Mouse (Mus musculus): ENCODE results near the gene Prmt2. TPM values are rescaled to one million over a fixed set of nuclear protein-coding genes. Genes with fewer than 3 reads are reported as not detected.

The Prmt2 gene
- polyA plus RNA-seq (2015; fragmentation: Nextera tagmentation; extraction: Ambion mirVana), result 48.4 and 51.3 TPM in 2 replicates

DNA sequence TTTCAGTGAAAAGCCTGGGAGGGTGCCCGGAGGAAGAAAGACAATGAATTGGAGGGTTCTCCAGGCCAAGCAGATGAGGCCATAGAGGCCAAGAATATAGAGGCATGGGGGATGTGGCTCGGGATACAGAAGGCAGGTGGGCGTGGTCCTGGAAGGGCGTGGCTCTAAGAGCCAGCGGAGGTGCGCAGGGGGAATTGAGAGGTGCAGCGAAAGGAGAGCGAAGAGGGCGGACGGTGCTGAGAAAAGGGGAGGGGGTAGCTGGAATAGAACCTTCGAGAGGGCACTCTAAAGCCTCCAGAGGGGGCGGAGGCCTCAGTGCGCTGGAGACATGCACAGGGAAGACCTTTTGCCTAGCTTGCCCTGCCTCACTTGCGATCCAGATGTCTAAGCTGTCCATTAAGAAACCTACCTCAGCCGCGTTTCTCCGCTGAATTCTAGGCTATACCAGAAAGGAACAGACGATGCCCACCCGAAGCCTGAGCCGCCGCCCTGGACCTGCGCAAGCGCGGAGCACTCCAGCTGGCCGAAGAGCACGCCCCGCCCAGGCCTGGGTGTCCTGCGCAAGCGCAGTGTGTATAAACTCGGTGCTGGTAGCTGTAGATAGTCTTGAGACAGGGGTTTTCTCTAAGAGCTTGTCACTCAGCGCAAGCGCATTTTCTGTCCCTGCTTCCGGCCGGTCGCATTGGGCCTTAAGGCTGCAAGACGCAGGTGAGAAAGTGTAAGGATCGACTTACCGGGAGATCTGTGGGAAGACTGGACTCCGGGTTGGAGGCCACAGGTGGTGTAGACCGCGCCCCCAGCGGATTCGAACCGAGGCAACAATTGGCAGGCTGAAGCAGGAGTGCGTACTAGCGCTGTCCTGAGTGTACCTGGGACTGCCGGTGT, at the start of gene Prmt2:
Gene Prmt2 (minus strand): TSS at position 525 of the 885 bp plus-strand sequence.
- WGBS, result 1% methylated on average over 47 of the region's 47 CpGs
- 0 out of 2 replicates have a peak, but pooled peaks cover 3% of the 10 kb centered on the region for H3K36me3 ChIP-seq
- peaks cover 5% of the 10 kb centered on the region; the same call in 1 of the 2 replicates for H3K4me1 ChIP-seq
- no peaks in the 10 kb centered on the region for H3K27me3 ChIP-seq (replicated peaks)
- peak; percentile 96 for ATAC-seq (ENCODE audit: insufficient read depth, low FRiP score, low read depth)
- no peaks in the 10 kb centered on the region for H3K9me3 ChIP-seq
- H3K4me2 ChIP-seq, result peak within 1 kb of the TSS; percentile 84
- peak within 1 kb of the TSS; percentile 88 for H3K27ac ChIP-seq
- peak within 1 kb of the TSS; percentile 56 for H3K9ac ChIP-seq
- peak within 1 kb of the TSS; percentile 84 for H3K4me3 ChIP-seq (replicated peaks)

DNA sequence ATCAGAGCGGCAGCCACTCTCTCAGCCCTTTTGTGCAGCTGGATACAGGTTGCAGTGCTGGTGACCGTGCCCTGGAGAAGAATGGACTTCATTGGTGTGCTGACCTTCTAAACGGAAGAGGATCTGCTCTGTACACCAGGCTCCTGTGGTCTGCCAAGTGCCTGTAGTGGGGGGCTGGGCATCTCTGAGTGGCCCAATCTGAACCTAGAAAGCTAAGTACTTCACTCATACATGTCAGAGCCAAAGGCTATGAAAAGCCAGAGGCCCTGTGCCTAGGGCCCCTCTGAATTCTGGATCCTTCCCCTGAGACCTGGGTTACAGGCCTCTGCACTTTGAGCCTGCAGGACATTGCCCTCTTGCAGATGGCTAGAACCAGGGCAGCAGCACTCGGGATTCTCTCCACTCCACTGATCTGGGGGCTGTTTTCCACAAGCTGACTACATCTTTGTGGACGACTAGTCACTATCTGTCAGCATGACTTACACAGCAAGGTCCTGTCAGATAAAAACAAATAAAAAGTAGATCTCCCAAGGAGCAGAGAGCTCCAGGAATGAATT, 41.0 kb upstream of the Prmt2 start:
- 64% methylated on average over 5 of the region's 5 CpGs for WGBS
- Histone ChIP-seq H3K9ac (no peak overlapping the region), H3K4me2 (no peak overlapping the region), H3K27ac (no peak overlapping the region), H3K4me3 (replicated peaks) (no peak overlapping the region), H3K27me3 (replicated peaks) (no peaks in the 10 kb centered on the region), H3K36me3 (peaks cover 20% of the 10 kb centered on the region), H3K9me3 (no peaks in the 10 kb centered on the region), H3K4me1 (no peaks in the 10 kb centered on the region)
- ATAC-seq (ENCODE audit: insufficient read depth, low FRiP score, low read depth), result no peak

DNA sequence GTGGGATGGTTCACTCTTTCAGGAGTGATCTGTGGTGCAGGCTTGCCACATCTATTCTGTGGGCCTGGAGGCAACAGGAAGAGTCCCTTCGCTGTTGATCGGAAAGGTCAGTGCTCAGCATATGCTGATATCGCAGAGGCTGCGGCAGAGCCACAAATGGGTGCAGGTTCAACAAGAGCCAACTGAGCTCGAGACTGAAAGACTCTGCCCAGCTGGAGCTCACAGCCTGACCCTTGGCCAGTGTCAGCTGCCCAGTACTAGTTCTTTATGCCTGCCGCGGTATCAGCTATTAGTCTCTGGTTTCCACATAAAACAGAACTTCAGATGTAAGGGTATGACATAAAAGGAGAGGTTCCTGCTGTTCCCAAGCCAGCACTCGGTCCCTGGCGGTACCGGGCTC, 37.6 kb upstream of the Prmt2 start:
- Histone ChIP-seq H3K4me1 (no peaks in the 10 kb centered on the region), H3K4me3 (replicated peaks) (no peak overlapping the region), H3K36me3 (peaks cover 36% of the 10 kb centered on the region), H3K27ac (no peak overlapping the region), H3K4me2 (no peak overlapping the region), H3K9ac (no peak overlapping the region), H3K9me3 (no peaks in the 10 kb centered on the region), H3K27me3 (replicated peaks) (no peaks in the 10 kb centered on the region)
- ATAC-seq (ENCODE audit: insufficient read depth, low FRiP score, low read depth), result no peak
- WGBS, result 79% methylated on average over 10 of the region's 10 CpGs

DNA sequence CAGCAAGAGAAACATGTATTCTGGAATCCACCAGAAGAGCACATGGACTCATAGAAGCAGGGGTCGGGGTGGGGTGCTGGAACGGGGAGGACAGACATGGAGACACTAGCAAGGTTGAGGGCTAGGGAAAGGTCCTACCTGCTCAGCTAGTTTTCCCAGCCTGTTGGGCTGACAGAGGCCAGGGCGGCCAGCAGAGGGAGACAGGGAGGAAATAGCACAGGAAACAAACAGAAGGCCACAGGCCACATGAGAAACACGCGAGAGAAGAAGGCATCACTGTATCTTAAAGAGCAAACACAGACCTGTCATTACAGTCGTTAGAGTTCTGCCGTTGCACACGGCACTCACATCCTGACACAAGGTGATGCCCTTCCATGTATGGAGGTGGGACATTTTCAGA, 33.6 kb upstream of the Prmt2 start:
- WGBS, result 39% methylated on average over 8 of the region's 8 CpGs
- H3K27ac ChIP-seq, result no peak overlapping the region
- ATAC-seq (ENCODE audit: insufficient read depth, low FRiP score, low read depth), result 0 out of 2 replicates have a peak, but pooled peaks have one; percentile 18
- H3K4me2 ChIP-seq, result no peak overlapping the region
- peaks cover 41% of the 10 kb centered on the region for H3K36me3 ChIP-seq
- H3K9me3 ChIP-seq, result no peaks in the 10 kb centered on the region
- no peak overlapping the region for H3K9ac ChIP-seq
- H3K4me3 ChIP-seq (replicated peaks), result no peak overlapping the region
- no peaks in the 10 kb centered on the region for H3K4me1 ChIP-seq
- H3K27me3 ChIP-seq (replicated peaks), result no peaks in the 10 kb centered on the region

DNA sequence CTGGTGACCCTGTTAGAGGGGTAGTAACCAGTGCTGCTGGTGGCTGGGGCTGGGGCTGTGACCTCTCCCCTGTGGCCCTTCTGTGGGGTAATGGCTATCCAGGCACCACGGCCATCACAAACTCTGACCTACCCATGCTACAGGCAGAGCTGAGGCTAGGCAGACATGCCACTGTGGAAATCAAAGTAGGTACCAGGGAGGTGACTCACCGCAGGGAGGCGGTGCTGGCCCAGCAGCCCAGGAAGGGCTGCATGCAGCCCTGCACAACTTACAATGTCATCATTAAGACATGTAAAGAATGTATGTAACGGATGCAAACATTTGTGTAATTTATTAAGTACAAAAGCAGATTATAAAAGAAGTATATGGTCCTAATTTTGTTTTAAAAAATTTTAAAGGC, 24.8 kb upstream of the Prmt2 start:
- no peak for ATAC-seq (ENCODE audit: insufficient read depth, low FRiP score, low read depth)
- 70% methylated on average over 4 of the region's 4 CpGs for WGBS
- no peak overlapping the region for H3K27ac ChIP-seq

DNA sequence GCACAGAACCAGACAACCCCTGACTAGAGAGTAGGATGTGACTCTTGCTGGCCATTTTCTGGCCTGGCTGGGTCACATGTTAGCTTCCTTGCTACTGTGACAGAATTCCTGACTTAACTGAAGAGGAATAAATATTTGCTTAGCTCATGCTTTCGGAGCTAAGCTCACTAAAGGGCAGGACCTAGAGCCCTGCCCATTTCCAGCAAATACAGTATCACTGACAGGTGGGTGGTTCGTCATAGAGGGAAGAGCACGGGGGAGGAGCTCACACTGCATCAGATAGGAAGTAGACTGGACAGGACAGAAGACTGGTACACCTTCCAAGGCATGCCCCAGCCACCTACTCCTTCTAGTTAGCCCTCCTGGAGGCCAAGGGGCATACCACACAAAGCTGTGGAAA, 23.8 kb upstream of the Prmt2 start:
- ATAC-seq (ENCODE audit: insufficient read depth, low FRiP score, low read depth), result peak; percentile 74; the same call in 1 of the 2 replicates
- H3K9ac ChIP-seq, result no peak overlapping the region
- 50% methylated on average over 3 of the region's 3 CpGs for WGBS

More for the DNA sequence above, 24.8 kb upstream of the Prmt2 start:
- H3K4me2 ChIP-seq, result no peak overlapping the region
- H3K9ac ChIP-seq, result no peak overlapping the region
- H3K9me3 ChIP-seq, result no peaks in the 10 kb centered on the region
- H3K36me3 ChIP-seq, result peaks cover 20% of the 10 kb centered on the region; the same call in 1 of the 2 replicates
- H3K27me3 ChIP-seq (replicated peaks), result no peaks in the 10 kb centered on the region
- peaks cover 6% of the 10 kb centered on the region; the same call in 1 of the 2 replicates for H3K4me1 ChIP-seq
- no peak overlapping the region for H3K4me3 ChIP-seq (replicated peaks)

DNA sequence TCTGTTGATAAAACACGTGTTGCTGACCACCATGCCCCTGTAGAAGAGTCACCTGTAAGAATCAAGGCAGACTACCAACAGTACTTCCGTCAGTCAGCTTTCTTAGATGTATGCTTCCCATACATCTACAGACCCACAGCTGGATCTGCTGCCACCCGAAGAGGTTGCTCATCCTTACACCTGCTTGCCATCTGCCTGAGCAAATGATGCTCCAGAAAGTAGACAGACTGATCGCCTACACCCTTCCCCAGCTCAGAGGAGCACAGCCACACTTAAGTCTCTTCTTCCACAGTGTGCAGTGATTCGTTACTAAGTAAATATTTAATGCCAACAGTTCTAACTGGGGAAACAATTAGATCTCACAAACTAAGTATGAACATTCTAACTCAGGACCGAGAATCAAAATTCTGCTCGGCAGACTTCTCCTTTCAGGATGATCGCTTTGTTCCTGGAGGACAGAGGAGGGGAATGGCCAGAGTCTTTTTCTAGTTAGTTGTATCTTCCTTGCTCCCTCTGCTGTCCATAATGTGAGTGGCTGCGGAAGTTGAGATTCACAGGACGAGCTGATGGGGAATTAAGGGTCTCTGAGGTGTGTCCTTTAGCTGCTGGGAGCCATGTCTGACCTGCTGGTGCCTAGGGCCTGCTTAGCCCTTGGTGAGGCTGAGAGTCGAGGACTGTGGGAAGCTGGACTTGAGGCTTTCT, 22.8 kb upstream of the Prmt2 start:
- Histone ChIP-seq H3K4me2 (no peak overlapping the region), H3K27ac (no peak overlapping the region; the same call in 1 of the 2 replicates), H3K4me1 (peaks cover 6% of the 10 kb centered on the region; the same call in 1 of the 2 replicates), H3K9ac (no peak overlapping the region), H3K36me3 (peaks cover 13% of the 10 kb centered on the region; the same call in 1 of the 2 replicates), H3K4me3 (replicated peaks) (no peak overlapping the region), H3K27me3 (replicated peaks) (no peaks in the 10 kb centered on the region), H3K9me3 (no peaks in the 10 kb centered on the region)
- ATAC-seq (ENCODE audit: insufficient read depth, low FRiP score, low read depth), result no peak
- 48% methylated on average over 11 of the region's 11 CpGs for whole genome bisulfite sequencing

More for the DNA sequence above, 23.8 kb upstream of the Prmt2 start:
- Histone ChIP-seq H3K36me3 (peaks cover 17% of the 10 kb centered on the region; the same call in 1 of the 2 replicates), H3K4me1 (peaks cover 6% of the 10 kb centered on the region; the same call in 1 of the 2 replicates), H3K4me3 (replicated peaks) (no peak overlapping the region), H3K27ac (no peak overlapping the region), H3K9me3 (no peaks in the 10 kb centered on the region), H3K4me2 (no peak overlapping the region), H3K27me3 (replicated peaks) (no peaks in the 10 kb centered on the region)

DNA sequence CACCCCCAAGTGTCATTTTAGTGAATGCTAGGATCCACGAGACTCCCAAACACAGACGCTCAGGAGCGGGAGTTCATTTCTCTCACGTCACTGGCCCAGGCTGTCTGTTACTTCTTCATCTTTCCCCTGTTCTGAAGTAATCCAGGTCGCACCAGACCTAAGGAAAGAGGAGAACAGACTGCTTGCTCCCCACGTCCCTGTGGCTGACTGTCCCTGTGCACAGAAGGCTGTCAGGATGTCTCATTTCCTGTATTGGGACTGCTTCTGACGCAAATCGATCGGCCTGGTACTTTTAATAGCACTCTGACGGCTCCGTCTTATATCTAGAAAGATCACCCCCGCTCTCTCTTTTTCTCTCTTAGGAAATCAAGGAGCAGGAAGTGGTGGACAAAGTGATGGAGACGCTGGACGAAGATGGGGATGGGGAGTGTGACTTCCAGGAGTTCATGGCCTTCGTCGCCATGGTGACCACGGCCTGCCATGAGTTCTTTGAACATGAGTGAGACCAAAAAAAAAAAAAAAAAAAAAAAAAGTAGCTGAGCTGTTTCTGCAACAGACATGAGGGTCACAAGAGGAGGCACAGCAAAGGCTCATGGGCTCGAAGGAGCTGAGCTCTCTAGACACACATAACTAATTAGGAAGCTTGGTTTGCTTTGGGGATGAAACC, 22.0 kb upstream of the Prmt2 start:
- H3K4me3 ChIP-seq (replicated peaks), result no peak overlapping the region
- no peaks in the 10 kb centered on the region for H3K9me3 ChIP-seq
- H3K4me2 ChIP-seq, result no peak overlapping the region
- H3K9ac ChIP-seq, result no peak overlapping the region
- peaks cover 6% of the 10 kb centered on the region; the same call in 1 of the 2 replicates for H3K4me1 ChIP-seq
- H3K27me3 ChIP-seq (replicated peaks), result no peaks in the 10 kb centered on the region
- H3K36me3 ChIP-seq, result 0 out of 2 replicates have a peak, but pooled peaks cover 5% of the 10 kb centered on the region
- no peak overlapping the region for H3K27ac ChIP-seq
- no peak for ATAC-seq (ENCODE audit: insufficient read depth, low FRiP score, low read depth)
- 66% methylated on average over 18 of the region's 18 CpGs for WGBS

DNA sequence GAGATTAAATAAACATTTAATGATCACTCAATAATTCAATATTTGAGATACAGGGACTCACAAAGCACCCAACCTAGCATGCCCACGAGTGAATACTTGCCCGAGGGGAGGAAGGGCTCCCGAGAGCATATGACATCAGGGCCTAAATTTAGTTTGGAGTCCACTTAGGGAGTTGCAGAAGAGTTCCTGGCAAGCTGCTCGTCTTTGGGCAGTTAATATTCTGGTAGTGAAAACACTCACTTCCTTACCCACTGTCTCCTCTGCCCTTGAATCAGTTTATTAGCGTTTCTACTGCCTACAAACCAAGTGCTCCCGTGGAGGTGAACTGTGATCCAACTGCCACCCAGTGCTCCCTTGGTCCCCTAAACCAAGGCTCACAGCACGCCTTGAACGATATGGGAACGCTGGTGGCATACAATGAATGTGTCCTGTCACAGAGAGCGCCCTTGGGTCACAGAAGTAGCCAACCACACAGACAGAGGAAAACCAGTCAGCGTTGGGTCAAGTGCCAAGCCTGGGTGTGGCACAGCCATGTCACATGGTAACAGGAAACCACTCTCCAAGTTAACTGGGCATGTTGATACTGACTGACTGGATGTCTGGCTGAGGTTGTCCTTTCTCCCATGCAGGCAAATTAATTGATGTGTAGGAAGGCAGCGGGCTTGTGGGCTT, 20.2 kb upstream of the Prmt2 start:
- ATAC-seq (ENCODE audit: insufficient read depth, low FRiP score, low read depth), result no peak
- H3K4me2 ChIP-seq, result no peak overlapping the region
- WGBS, result 70% methylated on average over 12 of the region's 12 CpGs

DNA sequence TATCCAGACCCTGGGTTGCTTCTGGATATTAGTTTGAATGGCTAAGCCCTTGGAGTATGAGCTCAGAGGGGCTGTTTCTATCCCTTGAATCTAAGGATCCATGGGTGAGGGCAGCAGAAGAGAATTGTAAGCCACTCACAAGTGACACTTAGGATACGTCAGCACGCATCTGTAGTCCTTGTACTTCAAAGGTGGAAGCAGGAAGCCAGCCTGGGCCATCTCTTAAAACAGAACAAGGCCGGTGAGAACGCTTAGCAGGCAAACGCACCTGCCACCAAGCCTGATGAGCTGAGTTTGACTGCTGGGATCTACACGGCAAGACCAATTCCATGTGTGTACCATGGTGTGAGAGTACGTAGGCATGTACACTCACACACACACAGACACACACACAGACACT, 19.6 kb upstream of the Prmt2 start:
- Histone ChIP-seq H3K36me3 (no peaks in the 10 kb centered on the region), H3K4me1 (peaks cover 12% of the 10 kb centered on the region), H3K9me3 (no peaks in the 10 kb centered on the region), H3K27ac (no peak overlapping the region), H3K4me2 (no peak overlapping the region), H3K9ac (no peak overlapping the region), H3K4me3 (replicated peaks) (no peak overlapping the region), H3K27me3 (replicated peaks) (no peaks in the 10 kb centered on the region)
- ATAC-seq (ENCODE audit: insufficient read depth, low FRiP score, low read depth), result no peak
- whole genome bisulfite sequencing, result 92% methylated on average over 7 of the region's 7 CpGs

More for the DNA sequence above, 20.2 kb upstream of the Prmt2 start:
- Histone ChIP-seq H3K27me3 (replicated peaks) (no peaks in the 10 kb centered on the region), H3K36me3 (no peaks in the 10 kb centered on the region), H3K27ac (no peak overlapping the region), H3K4me1 (peaks cover 12% of the 10 kb centered on the region), H3K9me3 (no peaks in the 10 kb centered on the region), H3K9ac (no peak overlapping the region), H3K4me3 (replicated peaks) (no peak overlapping the region)

DNA sequence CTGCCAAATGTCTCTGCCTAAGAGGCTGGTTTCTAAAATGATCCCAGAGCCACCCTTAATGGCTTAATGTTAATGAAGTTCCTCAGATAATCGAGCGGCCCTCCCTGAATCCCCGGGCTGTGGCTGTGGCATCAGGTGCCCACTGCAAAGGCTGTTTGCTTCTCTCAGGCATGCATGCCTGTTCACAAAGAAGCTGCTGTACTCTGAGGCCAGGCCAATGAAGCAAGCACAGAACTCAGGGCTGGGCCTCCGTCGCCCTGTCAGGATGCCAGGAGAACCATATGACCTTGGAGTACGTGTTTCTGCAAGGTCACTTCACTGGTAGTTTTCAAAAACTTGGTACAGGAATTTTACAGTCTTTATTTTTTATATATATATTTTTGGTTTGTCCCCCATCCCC, 18.0 kb upstream of the Prmt2 start:
- H3K9ac ChIP-seq, result no peak overlapping the region
- peaks cover 9% of the 10 kb centered on the region for H3K4me1 ChIP-seq
- ATAC-seq (ENCODE audit: insufficient read depth, low FRiP score, low read depth), result no peak
- no peak overlapping the region for H3K4me2 ChIP-seq
- 68% methylated on average over 6 of the region's 6 CpGs for WGBS
- H3K27ac ChIP-seq, result no peak overlapping the region
- H3K36me3 ChIP-seq, result no peaks in the 10 kb centered on the region
- H3K4me3 ChIP-seq (replicated peaks), result no peak overlapping the region
- no peaks in the 10 kb centered on the region for H3K9me3 ChIP-seq
- H3K27me3 ChIP-seq (replicated peaks), result no peaks in the 10 kb centered on the region

All from stomach, embryonic 15.5 days (tissue).